Mouse (Mus musculus) urinary bladder, postnatal 25 days (tissue): ENCODE data around the gene Mef2c.

ENCODE experiments used
- DNase-seq: peaks from one replicate; pipeline ENCODE4 v3.0.0; 2022; ENCODE audit warnings: low spot score

Gene Mef2c

GRCm38 (mm10) chr13:83572469-83572868, 68.6 kb downstream of the Mef2c start:
- DNase-seq = no peak

GRCm38 (mm10) chr13:83573327-83573726, 69.5 kb downstream of the Mef2c start:
- no peak for DNase-seq

GRCm38 (mm10) chr13:83573855-83574583, 70.2 kb downstream of the Mef2c start:
- no peak for DNase-seq

GRCm38 (mm10) chr13:83574866-83575265, 71.0 kb downstream of the Mef2c start:
- no peak for DNase-seq

GRCm38 (mm10) chr13:83579410-83579809, 75.6 kb downstream of the Mef2c start:
- DNase-seq = no peak

- no peak for DNase-seq
These were observed 77.0 kb downstream of the Mef2c start for GRCm38 (mm10) chr13:83580856-83581255.

GRCm38 (mm10) chr13:83582564-83582963, 78.7 kb downstream of the Mef2c start:
- no peak for DNase-seq

- DNase-seq = no peak
These were observed 80.0 kb downstream of the Mef2c start for GRCm38 (mm10) chr13:83583881-83584280.

- DNase-seq = no peak
These were observed 81.5 kb downstream of the Mef2c start for GRCm38 (mm10) chr13:83585359-83585758.

- DNase-seq = no peak
These were observed 84.4 kb downstream of the Mef2c start for GRCm38 (mm10) chr13:83588186-83588585.

- DNase-seq = no peak
These were observed 87.1 kb downstream of the Mef2c start for GRCm38 (mm10) chr13:83590886-83591285.

GRCm38 (mm10) chr13:83595429-83595828, 91.6 kb downstream of the Mef2c start:
- DNase-seq = no peak

GRCm38 (mm10) chr13:83596989-83597738, 93.3 kb downstream of the Mef2c start:
- DNase-seq = no peak

- DNase-seq = no peak
These were observed 93.9 kb downstream of the Mef2c start for GRCm38 (mm10) chr13:83597739-83598210.

- DNase-seq = no peak
These were observed 96.5 kb downstream of the Mef2c start for GRCm38 (mm10) chr13:83600301-83600700.

GRCm38 (mm10) chr13:83601741-83602140, 97.9 kb downstream of the Mef2c start:
- no peak for DNase-seq

- DNase-seq = no peak
These were observed 99.8 kb downstream of the Mef2c start for GRCm38 (mm10) chr13:83603373-83604265.

GRCm38 (mm10) chr13:83604320-83604719, 100.5 kb downstream of the Mef2c start:
- no peak for DNase-seq

- no peak for DNase-seq
These were observed 101.0 kb downstream of the Mef2c start for GRCm38 (mm10) chr13:83604785-83605184.

- no peak for DNase-seq
These were observed 104.2 kb downstream of the Mef2c start for GRCm38 (mm10) chr13:83607883-83608581.

- no peak for DNase-seq
These were observed 105.2 kb downstream of the Mef2c start for GRCm38 (mm10) chr13:83608851-83609516.
